Comparison of ENCODE assay signal across 16 mouse cellular contexts in the genomic region with DNA sequence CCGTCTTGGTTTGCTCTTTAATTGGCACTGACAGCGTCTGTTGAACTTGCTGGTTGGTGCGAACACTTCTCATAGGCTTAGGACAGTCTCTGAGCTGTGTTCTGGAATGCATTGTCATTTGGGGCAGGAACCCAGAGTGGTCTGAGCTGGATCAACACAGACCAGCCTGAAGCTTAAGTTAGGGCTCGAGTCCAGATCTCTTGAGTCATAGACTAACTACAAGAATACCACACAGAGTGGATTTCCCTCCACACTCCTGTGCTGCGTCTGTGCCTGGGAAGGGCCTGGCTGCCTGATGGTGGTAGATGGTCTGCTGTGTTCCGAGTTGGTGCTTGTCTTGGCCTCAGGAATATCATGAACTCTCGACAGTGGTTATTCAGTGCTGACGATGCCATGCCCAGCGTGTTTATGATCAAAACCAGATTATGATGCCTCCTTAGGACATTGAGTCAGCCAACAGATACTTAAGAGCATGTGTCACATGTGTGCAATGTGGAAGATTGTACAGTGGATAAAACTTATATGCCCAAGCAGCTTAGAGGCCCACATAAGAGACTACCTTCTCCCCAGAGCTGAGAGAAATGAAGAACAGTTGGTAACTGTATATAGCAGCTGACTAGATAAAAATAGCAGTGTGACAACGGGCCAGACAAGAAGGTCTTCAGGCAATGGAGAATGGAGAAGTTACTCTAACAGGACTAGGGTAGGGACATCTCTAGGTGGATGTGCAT.
DNase-seq lines count a peak whose midpoint lies in the region; ATAC-seq and TF ChIP-seq lines count a peak whose summit lies in the region.
"Had no signal": no experiment of that assay in that cellular context is flagged by ENCODE, and none has a peak within 500 bp of the region (broad histone marks: within the 10 kb centered on the region; RNA-seq: fewer than 3 reads in every experiment).

No protein-coding gene starts in this region.

- WGBS in small intestine, adult 2 months = 83% methylated on average over 10 of the region's 10 CpGs

- TF ChIP-seq CTCF in cortical plate, adult 2 months (IDR thresholded peaks at IDR 0.05; ENCODE audit: extremely low read depth, insufficient read depth, low read length) = no peak
- TF ChIP-seq CTCF in small intestine, adult 2 months (IDR thresholded peaks at IDR 0.05; ENCODE audit: extremely low read depth, insufficient read length, insufficient replicate concordance, low read depth, low read length) = no peak

- H3K36me3 ChIP-seq in megakaryocyte, embryonic 14.5 days (replicated peaks; ENCODE audit: low read length) = peaks cover 3% of the 10 kb centered on the region
- no peaks in the 10 kb centered on the region for H3K36me3 ChIP-seq in small intestine, adult 2 months (ENCODE audit: control insufficient read depth, insufficient read depth, low read length)
- H3K36me3 ChIP-seq: embryonic facial prominence, embryonic 13.5 days; forebrain, embryonic 15.5 days; lung, embryonic 15.5 days; neural tube, embryonic 13.5 days had no signal

- H3K27me3 ChIP-seq in megakaryocyte, embryonic 14.5 days (replicated peaks) = no peaks in the 10 kb centered on the region
- no peaks in the 10 kb centered on the region for H3K27me3 ChIP-seq in small intestine, adult 2 months (ENCODE audit: control insufficient read depth, insufficient read depth, low read length)
- H3K27me3 ChIP-seq: embryonic facial prominence, embryonic 13.5 days; forebrain, embryonic 15.5 days; lung, embryonic 15.5 days; neural tube, embryonic 13.5 days had no signal

- H3K27ac ChIP-seq in cortical plate, adult 2 months (ENCODE audit: insufficient read depth, low read length) = peak overlapping the region; percentile 5; the same call in 1 of the 2 replicates
- peak overlapping the region; percentile 4; the same call in 1 of the 2 replicates for H3K27ac ChIP-seq in small intestine, adult 2 months (ENCODE audit: insufficient read depth, low read depth, low read length)
- H3K27ac ChIP-seq: forebrain, embryonic 15.5 days; lung, embryonic 15.5 days; neural tube, embryonic 13.5 days had no signal

- H3K4me3 ChIP-seq in megakaryocyte, embryonic 14.5 days (replicated peaks) = peak overlapping the region; percentile 21
- no peak overlapping the region for H3K4me3 ChIP-seq in cortical plate, adult 2 months (ENCODE audit: insufficient read depth, low read length)
- no peak overlapping the region for H3K4me3 ChIP-seq in small intestine, adult 2 months (ENCODE audit: low read depth, low read length)
- H3K4me3 ChIP-seq: embryonic facial prominence, embryonic 13.5 days; forebrain, embryonic 15.5 days; lung, embryonic 15.5 days; neural tube, embryonic 13.5 days had no signal

- peak; percentile 35 for DNase-seq in gastrocnemius, adult 18-20 months (ENCODE audit: low spot score)
- no peak for DNase-seq in gastrocnemius, postnatal 25 days
- DNase-seq in right cerebral cortex, postnatal 14 days = no peak
- DNase-seq: cerebellum, postnatal 14 days; kidney, adult 9 months; right cerebral cortex, adult 18-20 months had no signal

- no peaks in the 10 kb centered on the region for H3K9me3 ChIP-seq in megakaryocyte, embryonic 14.5 days
- H3K9me3 ChIP-seq: embryonic facial prominence, embryonic 13.5 days; forebrain, embryonic 15.5 days; lung, embryonic 15.5 days; neural tube, embryonic 13.5 days had no signal

- peaks cover 47% of the 10 kb centered on the region for H3K4me1 ChIP-seq in megakaryocyte, embryonic 14.5 days
- peaks cover 8% of the 10 kb centered on the region for H3K4me1 ChIP-seq in cortical plate, adult 2 months (ENCODE audit: control insufficient read depth, insufficient read depth, low read length)
- peaks cover 26% of the 10 kb centered on the region; the same call in 1 of the 2 replicates for H3K4me1 ChIP-seq in small intestine, adult 2 months (ENCODE audit: control insufficient read depth, insufficient read depth, insufficient read length, low read length)

- no peak for ATAC-seq in megakaryocyte, adult 5-6 weeks (ENCODE audit: poor library complexity, severe bottlenecking)
- ATAC-seq in granulocyte monocyte progenitor cell, adult 5-6 weeks (replicated peaks; ENCODE audit: poor library complexity, severe bottlenecking) = no peak
- ATAC-seq: forebrain, embryonic 15.5 days; midbrain, embryonic 16.5 days had no signal

- TF ChIP-seq POLR2A in cortical plate, adult 2 months (IDR thresholded peaks at IDR 0.05; ENCODE audit: extremely low read depth, insufficient read depth, low read length) = no peak
- no peak for TF ChIP-seq POLR2A in small intestine, adult 2 months (IDR thresholded peaks at IDR 0.05; ENCODE audit: low read depth, low read length)
